Mouse (Mus musculus) cerebellum, adult 11-12 months (tissue): ENCODE measurements around the gene Zc2hc1c.

Source experiments
- DNase-seq: peaks from one replicate; pipeline ENCODE4 v3.0.0; 2022

Zc2hc1c gene

DNA sequence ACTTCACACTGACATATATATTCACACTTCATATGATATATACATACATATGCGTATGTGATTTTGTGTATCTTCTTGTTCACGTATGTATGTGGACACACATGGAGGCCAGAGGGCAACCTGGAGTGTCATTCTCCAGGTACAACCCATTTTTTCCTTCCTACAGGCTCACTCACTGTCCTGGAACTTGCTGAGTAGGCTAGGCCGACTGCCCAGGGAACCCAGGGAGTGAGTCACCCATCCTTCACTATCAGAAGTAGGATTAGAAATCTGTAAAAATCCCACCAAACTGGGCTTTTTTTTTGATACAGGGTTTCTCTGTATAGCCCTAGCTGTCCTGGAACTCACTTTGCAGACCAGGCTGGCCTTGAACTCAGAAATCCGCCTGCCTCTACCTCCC, 3.4 kb upstream of the Zc2hc1c start:
- no peak for DNase-seq

DNA sequence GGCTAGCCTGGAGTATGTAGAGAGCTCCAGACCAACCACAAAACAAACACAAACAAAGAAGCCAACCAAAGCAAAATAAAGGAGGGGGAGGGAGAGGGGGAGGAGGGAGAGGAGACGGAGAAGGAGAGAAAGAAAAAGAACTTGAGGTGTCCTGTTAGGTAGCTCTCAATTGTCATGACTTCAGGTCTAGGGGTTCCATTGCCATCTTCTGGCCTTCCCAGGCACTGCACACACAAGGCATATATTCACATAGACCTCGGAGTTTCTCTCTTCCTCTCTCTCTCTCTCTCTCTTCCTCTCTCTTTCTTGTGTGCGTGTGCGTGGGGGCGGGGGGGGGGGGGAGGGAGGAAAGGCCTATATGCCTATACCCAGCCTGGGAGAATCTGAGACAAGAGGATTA, 1.4 kb upstream of the Zc2hc1c start:
- DNase-seq = no peak

DNA sequence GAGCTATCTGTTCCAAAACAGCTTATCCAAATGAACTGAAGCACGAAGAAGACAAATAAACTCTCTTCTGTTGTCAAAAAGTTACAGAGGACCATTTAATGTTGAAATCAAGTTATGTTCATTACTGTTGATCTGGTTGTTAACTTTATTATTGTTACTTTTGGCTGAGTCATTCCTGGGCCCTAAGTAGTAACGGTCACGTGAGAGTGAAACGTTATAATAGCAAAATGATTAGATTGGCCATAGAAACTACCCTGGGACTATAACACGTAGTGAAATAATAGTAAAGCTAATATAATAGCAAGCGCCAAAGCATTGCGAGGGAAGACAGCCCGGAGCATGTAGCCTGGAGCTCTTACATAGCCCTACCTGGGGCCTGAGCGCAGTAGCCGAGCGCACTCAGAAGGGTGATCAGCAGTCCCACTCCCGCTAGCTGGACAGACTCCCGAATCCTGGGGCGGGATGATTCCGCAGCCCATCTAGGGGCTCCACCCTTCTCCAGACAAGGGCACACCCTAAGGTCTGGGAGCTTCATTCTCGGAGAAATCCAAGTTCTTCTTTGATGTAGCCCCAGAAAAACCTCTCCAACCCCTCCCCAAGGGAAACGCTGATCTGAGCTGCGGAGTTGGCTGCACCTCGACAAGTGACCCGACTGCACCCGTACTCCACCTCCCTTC, 444 bp upstream of the Zc2hc1c start, which contains the start of gene Acyp1:
TSS of gene Acyp1 (minus strand) at position 630 of the 677 bp plus-strand sequence.
- DNase-seq = no peak

DNA sequence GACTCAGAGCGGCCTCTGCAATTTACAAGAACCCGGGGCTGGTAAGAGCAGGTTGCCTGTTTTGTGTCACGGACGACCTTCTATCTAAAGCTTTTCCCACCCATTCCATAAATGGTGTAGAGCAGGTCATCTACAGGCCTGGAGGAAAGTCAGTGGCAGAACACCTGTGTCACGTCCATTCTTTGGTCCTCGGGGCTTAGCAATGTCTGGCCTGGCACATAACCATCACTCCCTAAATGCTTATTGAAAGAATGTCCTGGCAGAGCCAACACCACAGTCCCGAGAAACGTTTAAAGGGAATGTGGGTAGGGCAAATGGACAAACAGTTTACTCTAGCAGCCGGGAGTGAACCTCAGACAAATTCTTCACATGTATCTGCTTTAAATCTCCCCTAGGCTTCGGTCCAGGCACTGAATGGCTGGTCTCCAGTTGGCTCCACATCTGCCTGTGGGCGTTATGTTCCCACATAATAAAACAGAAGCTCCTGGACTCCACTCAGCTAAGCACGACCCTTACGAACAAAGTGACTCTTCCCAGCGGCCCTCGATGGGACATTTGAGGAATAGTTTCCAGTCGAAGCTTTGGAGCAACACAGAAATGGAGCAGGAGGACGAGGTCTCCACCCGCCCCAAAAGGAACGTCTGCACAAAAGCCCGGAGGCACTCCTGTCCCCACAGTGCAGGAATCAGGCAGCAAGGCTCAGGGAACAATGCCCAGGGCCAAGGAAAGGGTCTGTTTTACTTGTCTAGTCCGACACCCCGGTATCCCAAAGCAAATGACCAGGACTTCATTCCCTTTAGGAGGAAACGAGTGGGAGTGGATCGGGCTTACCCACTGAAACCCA, 988 bp downstream of the Zc2hc1c start:
- DNase-seq = no peak

DNA sequence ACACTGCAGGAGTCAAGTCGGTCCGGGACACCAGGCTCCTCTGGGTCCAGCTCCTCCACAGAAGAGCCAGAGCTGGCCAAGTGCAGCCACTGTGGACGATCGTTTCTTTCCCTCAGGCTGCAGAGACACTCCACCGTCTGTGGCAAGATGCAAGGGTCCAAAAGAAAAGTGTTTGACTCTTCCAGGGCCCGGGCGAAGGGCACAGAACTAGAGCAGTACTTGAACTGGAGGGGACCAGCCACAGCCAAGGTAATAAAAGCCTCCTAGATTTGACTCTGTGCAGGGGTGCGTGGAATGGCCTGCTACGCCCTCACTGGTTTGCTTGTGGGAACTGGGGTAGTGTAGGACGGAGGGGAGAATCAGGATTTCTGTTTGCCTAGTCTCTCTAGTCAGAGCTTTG, 2.2 kb downstream of the Zc2hc1c start:
- no peak for DNase-seq

DNA sequence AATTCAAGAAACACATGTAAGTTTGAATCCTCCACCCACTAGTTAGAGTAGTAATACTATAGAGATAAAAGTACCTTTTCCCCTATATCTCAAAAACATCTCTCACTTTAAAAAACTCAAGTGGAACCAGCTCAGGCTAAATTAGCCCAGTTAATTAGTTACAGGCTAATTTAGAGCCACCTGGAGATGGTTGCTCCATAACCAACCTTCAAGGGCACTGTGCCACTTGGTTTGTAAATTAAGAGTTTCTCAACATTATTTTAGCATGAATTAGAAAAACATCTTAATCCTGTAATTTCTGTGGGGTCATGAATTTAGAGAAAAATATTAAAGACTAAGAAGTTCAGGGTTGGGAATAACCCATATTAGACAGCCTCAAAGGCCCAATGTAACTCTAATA, 3.1 kb downstream of the Zc2hc1c start:
- DNase-seq = no peak

DNA sequence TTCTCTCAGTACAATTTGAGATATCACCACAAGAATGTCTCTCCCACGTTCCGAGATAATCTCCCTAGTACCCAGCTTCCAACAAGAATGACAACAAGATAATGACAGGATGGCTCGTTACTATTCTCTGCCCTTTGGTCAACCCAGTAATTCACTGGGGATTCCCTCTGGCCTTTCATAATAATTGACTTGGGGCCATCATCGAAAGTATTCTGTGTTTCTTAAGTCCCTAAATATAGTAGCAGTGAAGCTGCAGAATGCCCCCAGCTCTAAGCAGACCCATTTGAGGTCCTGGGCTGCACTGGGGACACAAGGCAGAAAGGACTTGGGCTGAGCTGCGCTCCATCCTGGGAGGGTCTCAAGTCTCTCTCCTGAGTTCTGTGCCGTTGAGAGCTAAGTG, 3.9 kb downstream of the Zc2hc1c start:
- no peak for DNase-seq

DNA sequence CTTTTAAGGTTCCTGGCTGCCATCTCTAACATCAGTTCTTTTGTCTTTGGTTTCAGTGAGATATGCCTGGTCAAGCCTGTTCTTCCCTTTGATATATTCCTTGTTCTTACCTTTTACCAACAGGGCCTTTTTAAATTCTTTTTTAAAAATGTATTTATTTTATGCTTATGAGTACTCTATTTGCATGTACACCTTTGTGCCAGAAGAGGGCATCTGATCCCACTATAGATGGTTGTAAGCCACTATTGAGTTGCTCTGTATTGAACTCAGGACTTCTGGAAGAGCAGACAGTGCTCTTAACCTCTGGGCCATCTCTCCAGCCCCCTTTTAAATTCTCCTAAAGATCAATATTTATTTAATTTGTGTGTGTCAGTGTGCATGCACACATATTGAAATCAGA, 4.5 kb downstream of the Zc2hc1c start:
- no peak for DNase-seq

DNA sequence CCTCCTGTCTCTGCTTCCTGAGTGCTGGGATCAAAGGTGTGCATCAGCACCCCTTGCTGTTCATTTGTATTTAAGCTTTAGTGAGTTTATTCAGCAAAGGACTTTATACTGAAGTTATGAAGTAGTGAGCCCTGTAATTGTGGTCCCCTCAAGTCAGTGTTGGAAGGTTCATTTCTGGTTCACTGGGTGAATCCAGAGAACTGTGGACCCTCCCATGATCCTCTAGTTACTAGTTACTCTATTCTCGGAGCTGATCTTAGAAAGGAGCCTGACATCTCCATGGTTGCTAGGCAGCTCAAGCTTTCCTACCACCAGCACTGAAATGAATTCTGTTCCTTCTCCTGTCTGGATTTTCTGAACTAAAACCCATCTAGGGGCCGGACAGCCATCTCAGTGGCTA, 7.1 kb downstream of the Zc2hc1c start:
- no peak for DNase-seq

DNA sequence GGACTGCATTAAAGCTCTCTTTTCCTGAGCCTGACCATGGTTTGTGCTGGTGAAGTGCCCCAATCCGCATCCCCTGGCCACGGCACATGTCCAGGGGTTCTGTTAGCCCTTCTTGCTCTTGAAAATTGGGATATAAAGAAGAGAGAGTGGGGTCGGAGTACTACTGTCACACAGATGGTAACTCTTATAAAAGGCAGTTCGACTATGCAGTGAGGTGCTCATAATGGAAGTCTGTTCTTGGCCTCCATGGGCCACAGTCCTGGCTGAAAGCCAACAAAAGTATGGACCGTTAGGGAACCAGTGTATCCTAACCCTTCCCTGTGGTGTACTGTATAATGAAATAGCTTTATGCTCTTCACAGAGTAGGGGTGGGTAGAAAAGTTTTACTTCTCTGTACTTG, 8.5 kb downstream of the Zc2hc1c start:
- no peak for DNase-seq

DNA sequence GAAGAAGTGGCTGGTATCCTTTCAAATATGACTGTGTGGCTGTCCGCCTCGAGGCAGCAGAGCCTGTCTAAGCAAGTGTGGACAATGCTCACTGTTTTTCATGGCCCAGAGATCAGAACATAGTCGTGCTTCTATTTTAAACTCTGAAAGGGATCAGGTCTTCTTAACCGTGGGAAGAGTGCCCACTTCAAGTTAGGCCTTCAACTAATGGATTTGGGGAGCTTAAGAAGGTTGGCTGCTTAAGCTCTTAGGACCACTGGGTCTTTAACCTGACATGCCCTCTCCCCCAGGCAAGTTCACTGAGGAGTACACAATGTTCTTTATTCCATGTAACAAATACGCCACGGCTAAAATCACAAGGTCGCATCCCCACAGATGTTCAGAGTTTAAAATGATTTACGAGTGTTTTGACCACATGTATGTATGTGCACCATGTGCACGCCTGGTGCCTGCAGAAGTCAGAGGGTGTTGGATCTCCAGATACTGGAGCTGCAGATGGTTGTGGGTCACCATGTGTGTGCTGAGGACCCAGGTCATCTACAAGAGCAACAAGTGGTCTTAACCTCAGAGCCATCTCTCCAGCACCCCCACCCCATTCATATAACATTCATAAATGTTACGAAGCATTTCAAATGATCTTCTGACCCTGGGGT, 9.1 kb downstream of the Zc2hc1c start:
- DNase-seq = no peak

DNA sequence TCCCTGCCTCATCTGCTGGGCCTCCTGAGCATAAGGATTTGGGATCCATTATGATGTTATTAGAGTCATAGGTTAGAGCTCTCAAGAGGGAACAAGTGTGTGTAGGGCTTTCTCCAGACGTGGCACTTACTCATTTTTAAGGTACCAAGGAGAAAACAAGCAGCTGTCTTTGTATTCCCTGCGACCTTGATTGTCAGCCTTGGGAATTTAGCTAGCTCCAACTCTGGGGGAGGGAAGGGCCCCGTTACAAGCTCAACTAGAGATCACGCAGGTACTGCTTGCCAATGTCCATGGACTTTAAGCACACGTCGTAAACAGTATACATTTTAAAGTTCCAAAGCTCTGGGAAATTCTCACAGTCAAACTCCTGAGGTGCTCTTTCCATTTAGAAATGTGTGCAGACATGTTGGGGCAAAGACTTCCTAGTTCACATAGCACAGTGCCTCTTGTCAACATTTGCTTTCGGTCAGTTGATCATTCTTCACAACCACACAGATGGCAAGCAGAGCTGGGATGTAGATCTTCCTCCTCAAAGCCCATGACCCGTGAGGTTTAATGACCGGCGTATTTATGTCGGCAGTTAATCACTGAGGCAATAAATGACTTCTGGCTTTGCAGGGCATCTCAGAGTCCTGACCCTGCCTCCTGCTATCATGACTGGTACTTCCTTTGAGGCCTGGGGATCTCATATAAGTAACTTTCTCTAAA, 9.9 kb downstream of the Zc2hc1c start:
- no peak for DNase-seq

DNA sequence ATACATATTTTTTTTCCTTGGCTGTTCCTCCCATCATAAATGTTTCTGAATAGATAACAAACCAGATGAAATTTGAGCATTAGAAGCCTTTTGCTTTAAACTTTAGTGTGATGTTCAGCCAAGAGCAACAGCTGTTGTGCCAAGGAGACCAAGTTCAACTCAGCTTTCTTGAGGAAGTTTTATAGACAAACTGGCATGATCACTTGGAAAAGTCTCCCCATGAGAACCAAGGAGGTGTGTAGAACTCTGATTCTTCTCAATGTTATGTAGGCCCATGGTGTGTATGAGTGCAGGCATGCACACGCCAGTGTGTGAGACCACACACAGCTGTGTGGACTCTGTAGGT, 10.4 kb downstream of the Zc2hc1c start:
- no peak for DNase-seq

DNA sequence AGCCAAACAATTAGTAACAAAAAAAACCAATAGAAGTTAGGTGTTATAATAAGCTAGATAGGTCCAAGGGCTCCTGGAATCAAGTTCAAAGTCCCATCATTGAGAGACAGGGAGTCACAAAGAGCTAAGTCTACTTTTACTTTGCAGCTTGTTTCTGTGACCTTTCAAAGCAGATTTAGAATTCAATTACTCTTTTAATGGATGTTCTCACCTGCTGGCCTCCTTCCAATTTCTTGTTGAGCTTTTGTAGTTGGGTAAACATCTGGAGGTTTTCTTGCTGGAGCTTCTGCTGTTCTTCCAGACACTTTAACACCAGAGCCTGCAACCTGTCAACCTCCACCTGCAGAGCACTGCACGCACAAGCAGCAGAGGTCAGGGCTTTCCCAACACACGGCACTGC, 14.9 kb downstream of the Zc2hc1c start:
- no peak for DNase-seq

DNA sequence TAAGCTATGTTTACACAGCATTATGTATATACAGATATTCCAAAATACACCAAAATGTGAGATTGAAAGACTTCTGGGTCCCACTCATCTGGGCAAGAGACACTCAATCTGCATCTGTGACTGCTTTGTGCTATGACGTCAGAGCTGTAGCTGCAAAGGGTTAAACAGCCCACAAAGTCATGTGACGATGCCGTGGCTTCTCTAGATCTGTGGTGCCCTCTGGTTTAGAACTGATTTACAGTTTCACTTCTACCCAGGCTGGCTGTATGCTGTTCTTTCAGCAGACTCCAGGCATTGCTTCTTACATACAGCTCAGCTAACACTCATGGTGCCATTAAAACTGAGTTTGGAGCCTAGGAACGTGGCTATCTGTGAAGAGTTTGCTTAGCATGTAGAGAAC, 16.3 kb downstream of the Zc2hc1c start:
- no peak for DNase-seq

DNA sequence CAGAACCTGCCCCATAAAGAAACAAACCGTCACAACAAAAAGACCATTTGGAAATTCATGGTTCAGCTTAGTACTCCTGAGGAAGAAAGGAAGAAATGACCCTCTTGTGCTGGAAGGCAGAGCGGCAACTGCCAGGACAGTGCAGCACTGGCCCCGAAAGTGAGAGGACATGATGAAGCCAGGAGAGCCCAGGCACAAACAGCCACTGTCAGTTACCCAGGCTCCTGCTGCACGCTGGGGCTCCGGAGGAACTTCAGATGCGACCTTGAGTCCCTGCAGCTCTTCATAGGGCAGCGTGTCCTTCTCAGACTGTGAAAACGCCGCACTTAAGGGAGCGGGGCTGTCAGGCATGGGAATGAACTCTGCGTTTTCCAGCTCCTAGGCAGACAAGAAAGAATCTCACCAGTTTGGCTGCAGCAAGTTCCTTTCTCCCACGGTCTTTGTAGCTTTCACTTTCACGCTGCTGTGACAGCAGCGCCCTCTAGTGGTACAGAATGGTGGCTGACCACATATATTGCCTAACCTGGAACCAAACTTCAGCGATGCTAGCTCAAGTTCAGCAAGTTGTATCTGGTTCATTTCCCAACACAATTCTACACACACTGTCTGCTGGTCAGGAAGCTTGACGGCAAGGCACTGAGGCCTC, 17.0 kb downstream of the Zc2hc1c start:
- DNase-seq = peak; percentile 72

DNA sequence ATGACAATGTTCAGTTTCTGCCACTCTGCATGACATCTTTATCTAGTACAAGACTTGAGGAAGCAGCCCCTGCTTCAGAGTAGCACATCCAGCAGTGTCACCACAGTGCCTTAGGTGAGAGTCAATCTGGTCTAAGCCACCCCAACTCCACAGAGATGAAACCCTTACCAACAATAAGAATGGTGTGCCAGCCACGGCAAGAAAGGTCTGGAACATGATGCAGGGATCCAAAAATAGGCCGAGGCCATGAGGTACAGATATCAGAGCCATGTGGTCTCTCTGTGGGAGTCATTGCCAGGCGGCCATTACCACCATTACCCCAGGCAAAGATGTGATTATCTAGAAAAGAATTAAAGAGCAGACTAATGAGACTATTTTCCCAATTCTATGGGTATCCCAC, 20.3 kb downstream of the Zc2hc1c start:
- DNase-seq = peak; percentile 69

DNA sequence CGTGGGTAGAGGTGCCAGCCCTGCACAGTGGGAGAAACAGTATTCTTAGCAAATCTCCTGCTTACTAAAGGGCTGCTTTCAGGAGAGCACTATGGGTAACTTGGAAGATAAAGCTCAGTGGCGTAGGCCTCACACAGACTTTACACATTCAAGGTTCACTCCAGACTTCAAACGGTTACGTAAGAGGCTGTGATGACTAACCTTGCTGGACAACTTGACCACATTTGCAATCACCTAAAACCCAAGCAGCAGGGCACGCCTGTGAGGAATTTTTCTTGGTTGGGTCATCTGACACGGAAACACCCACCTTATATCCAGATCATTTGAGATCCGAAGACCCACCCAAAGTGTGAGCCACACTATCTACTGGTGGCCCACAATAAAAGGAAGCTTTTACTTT, 41.8 kb downstream of the Zc2hc1c start:
- no peak for DNase-seq

DNA sequence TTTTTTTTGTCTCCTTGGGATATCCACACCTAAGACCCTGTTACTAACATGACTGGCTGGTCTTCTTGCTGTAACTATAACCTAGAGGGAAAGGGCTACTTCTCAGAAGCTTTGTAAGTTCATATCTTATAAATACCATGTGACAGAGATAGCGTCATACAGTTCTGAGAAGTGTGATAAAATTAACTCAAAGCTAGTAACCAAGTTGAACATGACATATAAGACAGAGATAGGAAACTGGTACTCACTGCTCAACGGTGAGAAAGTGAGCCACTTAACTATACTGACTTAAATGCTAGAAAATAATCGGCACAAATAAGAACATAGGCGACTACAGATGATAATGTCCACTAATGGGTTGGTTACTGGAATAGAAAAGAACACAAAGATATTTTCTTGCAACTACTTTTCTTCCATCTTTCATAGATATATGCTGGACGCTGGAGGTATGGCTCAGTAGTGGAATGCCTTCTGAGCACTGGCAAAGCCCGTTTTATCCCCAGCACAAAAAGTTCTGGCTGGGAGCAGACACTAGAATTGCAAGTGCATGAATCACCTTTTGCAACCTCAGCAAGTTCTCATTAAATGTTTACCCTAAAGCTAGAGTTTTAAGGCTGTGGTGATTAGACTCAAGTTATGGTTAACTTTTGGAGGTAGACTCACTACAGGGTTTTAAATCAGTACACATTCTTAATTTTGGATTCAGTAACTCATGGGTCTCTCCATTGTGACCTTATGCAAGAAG, 49.3 kb downstream of the Zc2hc1c start:
- no peak for DNase-seq

DNA sequence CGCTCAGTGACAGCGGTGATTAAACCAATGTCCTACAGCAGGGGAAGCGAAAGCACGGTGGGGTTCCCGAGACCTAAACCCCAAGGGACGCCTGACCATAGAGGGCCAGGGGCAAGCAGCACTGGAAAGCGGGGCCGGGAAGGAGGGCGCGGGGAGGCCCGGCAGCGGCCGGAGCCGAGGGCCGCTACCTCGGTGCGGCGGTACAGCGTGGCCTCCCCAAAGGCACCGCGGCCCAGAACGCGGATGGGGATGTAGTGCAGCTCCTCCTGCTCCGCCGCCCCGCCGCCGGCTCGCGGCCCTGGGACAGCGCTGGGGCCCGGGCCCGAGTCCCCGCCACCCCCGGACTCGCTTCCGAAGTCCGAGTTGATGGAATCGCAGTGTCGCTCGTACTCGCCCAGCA, 50.4 kb downstream of the Zc2hc1c start:
- DNase-seq = no peak

DNA sequence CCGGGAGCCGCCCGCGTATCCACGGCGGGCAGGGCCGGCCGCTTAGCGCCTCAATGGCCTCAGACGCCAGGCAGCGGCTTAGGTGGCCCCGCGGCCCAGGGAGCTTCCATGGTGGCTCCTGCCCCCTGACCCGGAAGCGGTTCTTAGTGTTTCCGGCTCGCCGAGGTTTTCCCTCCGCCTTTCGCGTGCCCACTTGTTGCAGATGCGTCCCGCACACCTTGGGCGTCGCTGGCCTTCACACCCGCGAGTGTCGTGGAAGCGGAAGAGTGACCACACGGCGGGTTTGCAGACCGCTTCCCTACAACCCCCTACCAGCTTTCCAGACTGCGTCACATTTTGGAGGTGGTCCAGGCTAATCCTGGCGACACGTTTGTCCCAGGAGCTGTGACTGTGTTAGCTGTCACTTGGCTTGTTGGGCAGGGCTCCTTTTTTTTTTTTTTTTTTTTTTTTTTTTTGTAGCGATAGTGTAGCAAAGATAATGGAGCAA, 50.9 kb downstream of the Zc2hc1c start, which contains the start of gene Nek9:
TSS of gene Nek9 (minus strand) at position 120 of the 487 bp plus-strand sequence.
- peak; percentile 90 for DNase-seq

DNA sequence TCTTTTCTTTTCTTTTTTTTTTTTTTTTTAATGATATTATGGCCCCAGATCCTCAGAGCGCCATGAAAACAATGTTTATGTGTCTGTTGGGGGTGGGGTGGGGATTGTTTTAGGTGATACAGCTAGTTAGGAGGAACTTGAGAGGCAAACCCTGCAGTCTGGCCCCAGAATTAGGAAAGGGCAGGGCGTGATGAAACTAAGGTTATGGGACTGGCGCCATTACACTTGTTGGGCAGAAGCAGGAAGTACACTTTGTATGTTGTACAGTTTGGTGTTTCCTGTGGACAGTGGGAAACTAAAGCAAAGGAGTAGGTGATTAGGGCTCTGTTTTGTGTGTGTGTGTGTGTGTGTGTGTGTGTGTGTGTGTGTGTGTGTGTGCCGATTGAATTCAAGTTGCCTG, 51.6 kb downstream of the Zc2hc1c start:
- no peak for DNase-seq
